Mouse (Mus musculus) midbrain, embryonic 16.5 days (tissue): ENCODE data around the gene Fbxo40. TPM values are rescaled to one million over a fixed set of nuclear protein-coding genes. Genes with fewer than 3 reads are reported as not detected.

Experiments used
- ATAC-seq: fragments of 200-750 bp; cut with Nextera tagmentation; 2 replicates; pipeline ENCODE4 v1.8.0; 2017; ENCODE audit warnings: moderate TSS enrichment
- H3K27ac ChIP-seq: fragments of 300-500 bp; sonication (generic); 2 replicates; pipeline ENCODE4 v1.5.1; 2014; ENCODE audit warnings: mild to moderate bottlenecking, low read length, mixed read lengths
- H3K27me3 ChIP-seq: fragments of 300-500 bp; sonication (generic); 2 replicates; pipeline ENCODE4 v1.6.1; 2014; ENCODE audit warnings: low read depth, low read length, mixed read lengths; ENCODE audit not compliant: control insufficient read depth, insufficient read depth
- H3K36me3 ChIP-seq: fragments of 300-500 bp; sonication (generic); 2 replicates; pipeline ENCODE4 v1.6.1; 2014; ENCODE audit warnings: mild to moderate bottlenecking, low read length, moderate library complexity, mixed read lengths; ENCODE audit not compliant: control insufficient read depth, insufficient read depth
- H3K4me1 ChIP-seq: fragments of 300-500 bp; sonication (generic); 2 replicates; pipeline ENCODE4 v1.6.1; 2014; ENCODE audit warnings: mild to moderate bottlenecking, low read length, mixed read lengths; ENCODE audit not compliant: control insufficient read depth, insufficient read depth
- H3K4me2 ChIP-seq: fragments of 300-500 bp; sonication (generic); 2 replicates; pipeline ENCODE4 v1.6.1; 2014; ENCODE audit warnings: mild to moderate bottlenecking, low read length, mixed read lengths
- H3K4me3 ChIP-seq: fragments of 300-500 bp; sonication (generic); 2 replicates; pipeline ENCODE4 v1.5.1; 2014; ENCODE audit warnings: low read depth, mild to moderate bottlenecking, low read length, moderate library complexity, mixed read lengths
- H3K9ac ChIP-seq: fragments of 300-500 bp; sonication (generic); 2 replicates; pipeline ENCODE4 v1.6.1; 2014; ENCODE audit warnings: low read depth, low read length, mixed read lengths
- H3K9me3 ChIP-seq: fragments of 300-500 bp; sonication (generic); replicated peaks from 2 replicates; pipeline ENCODE4 v1.6.1; 2014; ENCODE audit warnings: mild to moderate bottlenecking, low read length, mixed read lengths; ENCODE audit not compliant: control insufficient read depth, poor library complexity, severe bottlenecking
- WGBS: fragments of 180-500 bp; shearing (Covaris S2); extraction: QIAGEN DNeasy Blood & Tissue Kit; methylation state at CpG from one replicate; pipeline ENCODE4 v1.1.7; 2014; 5-methylcytosine and 5-hydroxymethylcytosine counted together
- polyA plus RNA-seq: library from polyadenylated mRNA; unstranded; fragments of >200 nt; fragmentation: Nextera tagmentation; extraction: Ambion mirVana; gene quantifications from 2 replicates; pipeline ENCODE4 v1.2.1, GENCODE M21; 2015

The Fbxo40 gene
- polyA plus RNA-seq, 1 experiment from 2014 or later, result 0.04 TPM

DNA sequence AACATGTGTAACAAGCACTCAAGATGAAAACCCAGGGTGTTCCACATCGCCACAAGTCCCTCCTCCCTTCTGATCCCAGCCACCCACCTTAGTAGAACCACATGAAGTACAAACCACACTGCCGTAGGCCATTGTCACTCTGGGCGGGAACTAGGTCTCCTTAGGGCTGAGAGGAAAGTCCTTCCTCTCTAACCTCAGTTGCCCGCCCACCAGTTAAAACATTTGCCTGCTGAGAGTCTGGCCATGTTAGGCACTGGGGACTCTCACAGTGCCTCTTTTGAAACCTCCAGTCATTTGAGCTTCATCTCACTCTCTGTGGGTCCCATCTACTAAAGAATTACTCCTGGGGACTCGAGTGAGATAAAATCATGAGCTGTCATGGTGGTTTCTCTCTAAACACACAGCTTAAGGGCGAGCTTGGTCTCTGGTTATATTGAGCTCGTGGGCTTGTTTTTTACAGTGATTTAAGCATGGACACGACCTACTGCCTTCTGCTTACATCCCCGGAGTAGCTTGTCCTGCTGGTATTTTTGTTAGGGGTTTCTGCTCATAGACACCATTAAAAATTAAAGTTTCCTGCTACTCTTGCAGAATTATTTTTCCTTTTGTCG, 62.7 kb downstream of the Fbxo40 start:
- Histone ChIP-seq H3K36me3 (peaks cover 34% of the 10 kb centered on the region), H3K9me3 (no peaks in the 10 kb centered on the region), H3K9ac (no peak overlapping the region), H3K27me3 (no peaks in the 10 kb centered on the region), H3K4me2 (no peak overlapping the region), H3K4me1 (no peaks in the 10 kb centered on the region), H3K27ac (no peak overlapping the region), H3K4me3 (no peak overlapping the region)
- WGBS, result 92% methylated on average over 10 of the region's 10 CpGs
- ATAC-seq, result no peak

DNA sequence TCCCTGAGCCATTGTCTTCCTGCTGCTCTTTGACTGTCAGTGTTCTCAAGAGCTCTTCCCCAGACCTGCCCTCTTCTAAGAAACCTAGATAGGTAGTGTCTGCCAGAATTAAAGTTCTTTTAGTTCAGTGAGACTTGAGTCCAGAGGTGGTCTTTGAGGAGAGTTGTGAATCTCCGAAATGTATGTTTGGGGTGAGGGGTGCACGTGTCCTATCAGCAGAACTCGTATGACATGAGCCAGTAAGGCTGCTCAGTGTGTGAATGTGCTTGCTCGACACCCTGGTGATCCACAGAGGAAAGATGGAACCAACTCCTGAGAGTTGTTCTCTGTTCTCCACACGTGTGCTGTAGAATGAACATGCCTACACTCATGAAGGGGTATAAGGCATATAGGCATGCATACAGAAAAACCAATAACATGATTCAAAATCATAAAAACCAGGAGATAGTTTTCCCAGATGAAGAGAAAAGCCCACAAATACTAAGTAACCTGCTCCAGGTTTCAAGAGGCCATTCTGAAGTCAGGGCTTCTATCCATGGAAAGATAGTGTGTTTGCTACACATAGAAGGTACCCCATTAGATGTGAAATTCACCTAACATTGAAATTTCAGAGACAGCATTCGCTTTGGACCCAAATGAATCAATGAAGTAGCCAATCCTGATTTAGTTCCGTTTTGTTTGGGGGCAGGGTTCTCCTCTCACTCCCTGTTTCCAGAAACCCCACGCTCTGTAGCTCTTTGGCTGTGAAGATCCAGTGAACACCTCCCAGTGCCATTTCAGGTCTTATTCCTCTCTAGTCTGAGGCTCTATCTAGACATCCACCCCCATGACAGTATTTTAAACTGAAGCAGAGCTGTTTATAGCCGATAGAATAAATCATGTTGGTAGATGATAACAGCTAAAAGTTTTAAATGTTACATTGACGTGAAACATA, 63.5 kb downstream of the Fbxo40 start:
- Histone ChIP-seq H3K4me1 (no peaks in the 10 kb centered on the region), H3K27ac (no peak overlapping the region), H3K27me3 (no peaks in the 10 kb centered on the region), H3K4me3 (no peak overlapping the region), H3K36me3 (peaks cover 27% of the 10 kb centered on the region), H3K4me2 (no peak overlapping the region), H3K9me3 (no peaks in the 10 kb centered on the region), H3K9ac (no peak overlapping the region)
- 94% methylated on average over 10 of the region's 10 CpGs for WGBS
- no peak for ATAC-seq

DNA sequence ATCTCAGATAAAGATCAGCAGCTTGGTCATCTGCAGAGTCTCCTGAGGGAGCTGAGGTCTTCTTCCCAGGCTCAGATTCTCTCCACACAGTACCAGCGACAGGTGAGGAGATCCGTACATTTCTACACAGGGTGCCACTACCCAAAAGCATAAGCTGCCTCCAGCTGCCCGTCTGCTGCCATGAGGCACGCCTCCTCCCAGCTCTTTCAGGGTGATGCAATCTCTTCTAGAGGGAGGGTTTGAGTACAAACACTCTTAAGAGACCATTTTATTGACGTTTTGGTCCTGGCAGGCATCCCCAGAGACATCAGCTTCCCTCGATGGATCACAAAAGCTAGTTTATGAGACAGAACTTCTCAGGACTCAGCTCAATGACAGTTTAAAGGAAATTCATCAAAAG, 64.5 kb downstream of the Fbxo40 start:
- no peak overlapping the region for H3K4me3 ChIP-seq
- H3K4me1 ChIP-seq, result no peaks in the 10 kb centered on the region
- H3K9ac ChIP-seq, result no peak overlapping the region
- H3K27me3 ChIP-seq, result no peaks in the 10 kb centered on the region
- no peak overlapping the region for H3K4me2 ChIP-seq
- no peaks in the 10 kb centered on the region for H3K9me3 ChIP-seq
- ATAC-seq, result no peak
- H3K36me3 ChIP-seq, result peaks cover 23% of the 10 kb centered on the region
- WGBS, result 82% methylated on average over 6 of the region's 6 CpGs
- H3K27ac ChIP-seq, result no peak overlapping the region

DNA sequence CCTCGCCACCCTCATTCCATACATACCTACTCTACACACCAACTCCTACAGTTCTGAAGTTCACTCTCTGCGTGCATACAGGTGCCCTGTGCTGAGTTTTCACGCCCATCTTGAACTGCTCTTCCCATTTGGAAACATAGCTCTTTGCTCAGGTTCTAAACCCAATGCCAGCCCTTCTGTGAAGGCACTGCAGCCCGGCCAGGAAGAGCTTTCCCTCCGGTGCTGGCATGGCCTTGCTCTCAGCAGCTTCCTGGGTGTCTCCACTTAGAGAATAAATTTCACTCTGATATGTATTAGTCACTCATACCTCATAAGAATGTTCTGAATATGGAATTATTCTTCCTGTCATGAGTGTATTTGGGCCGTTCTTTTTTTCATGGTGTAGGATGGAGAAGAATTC, 64.9 kb downstream of the Fbxo40 start:
- peaks cover 23% of the 10 kb centered on the region for H3K36me3 ChIP-seq
- H3K4me1 ChIP-seq, result no peaks in the 10 kb centered on the region
- no peak overlapping the region for H3K4me3 ChIP-seq
- 93% methylated on average over 6 of the region's 6 CpGs for WGBS
- H3K27me3 ChIP-seq, result no peaks in the 10 kb centered on the region
- no peak overlapping the region for H3K9ac ChIP-seq
- H3K9me3 ChIP-seq, result no peaks in the 10 kb centered on the region
- no peak overlapping the region for H3K27ac ChIP-seq
- H3K4me2 ChIP-seq, result no peak overlapping the region
- ATAC-seq, result no peak

DNA sequence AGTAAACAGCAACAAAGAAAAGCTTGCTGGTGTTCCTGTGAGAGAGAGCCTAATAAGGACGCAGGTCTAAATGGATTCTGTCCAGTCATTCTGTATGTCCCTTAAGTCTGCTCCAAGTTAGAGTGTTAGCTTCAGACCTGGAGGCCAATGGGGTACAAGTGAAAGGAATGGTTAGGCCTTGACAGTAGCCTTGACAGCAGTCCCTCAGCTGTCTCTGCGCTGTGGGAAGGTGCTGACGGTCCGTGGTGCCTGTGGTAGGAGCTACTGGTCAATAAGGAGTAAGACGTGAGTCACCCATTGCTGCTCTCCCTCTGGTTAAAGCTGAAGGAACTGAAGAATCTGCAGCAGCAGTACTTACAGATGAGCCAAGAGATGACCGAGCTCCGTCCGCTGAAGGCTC, 66.0 kb downstream of the Fbxo40 start:
- 93% methylated on average over 8 of the region's 8 CpGs for WGBS
- Histone ChIP-seq H3K27ac (no peak overlapping the region), H3K9ac (no peak overlapping the region), H3K4me1 (no peaks in the 10 kb centered on the region), H3K36me3 (peaks cover 25% of the 10 kb centered on the region), H3K4me3 (no peak overlapping the region), H3K27me3 (no peaks in the 10 kb centered on the region), H3K4me2 (no peak overlapping the region), H3K9me3 (no peaks in the 10 kb centered on the region)
- ATAC-seq, result no peak

DNA sequence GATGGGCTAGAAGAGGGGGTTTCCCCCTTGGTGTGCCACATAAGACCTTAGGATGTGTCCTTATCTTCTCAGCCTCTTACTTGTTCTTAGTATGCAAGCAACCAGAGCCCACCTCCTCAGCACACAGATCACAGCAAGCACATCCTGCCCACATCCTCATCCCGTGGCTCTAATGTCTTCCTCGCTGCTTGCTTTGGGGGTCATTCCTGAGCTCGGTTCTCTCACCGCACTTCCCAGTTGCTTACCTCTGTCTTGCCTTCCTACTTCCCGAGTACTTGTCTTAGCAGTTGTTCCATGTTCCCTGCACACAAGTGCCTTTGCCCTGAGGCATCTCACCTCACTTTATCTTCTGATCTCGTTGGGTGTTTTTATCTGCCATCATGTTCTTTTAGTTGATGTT, 68.3 kb downstream of the Fbxo40 start:
- no peaks in the 10 kb centered on the region for H3K9me3 ChIP-seq
- ATAC-seq, result no peak
- H3K36me3 ChIP-seq, result peaks cover 25% of the 10 kb centered on the region
- no peak overlapping the region for H3K4me3 ChIP-seq
- no peak overlapping the region for H3K4me2 ChIP-seq
- H3K4me1 ChIP-seq, result no peaks in the 10 kb centered on the region
- no peak overlapping the region for H3K9ac ChIP-seq
- 96% methylated on average over 6 of the region's 6 CpGs for WGBS
- H3K27ac ChIP-seq, result no peak overlapping the region
- H3K27me3 ChIP-seq, result no peaks in the 10 kb centered on the region

DNA sequence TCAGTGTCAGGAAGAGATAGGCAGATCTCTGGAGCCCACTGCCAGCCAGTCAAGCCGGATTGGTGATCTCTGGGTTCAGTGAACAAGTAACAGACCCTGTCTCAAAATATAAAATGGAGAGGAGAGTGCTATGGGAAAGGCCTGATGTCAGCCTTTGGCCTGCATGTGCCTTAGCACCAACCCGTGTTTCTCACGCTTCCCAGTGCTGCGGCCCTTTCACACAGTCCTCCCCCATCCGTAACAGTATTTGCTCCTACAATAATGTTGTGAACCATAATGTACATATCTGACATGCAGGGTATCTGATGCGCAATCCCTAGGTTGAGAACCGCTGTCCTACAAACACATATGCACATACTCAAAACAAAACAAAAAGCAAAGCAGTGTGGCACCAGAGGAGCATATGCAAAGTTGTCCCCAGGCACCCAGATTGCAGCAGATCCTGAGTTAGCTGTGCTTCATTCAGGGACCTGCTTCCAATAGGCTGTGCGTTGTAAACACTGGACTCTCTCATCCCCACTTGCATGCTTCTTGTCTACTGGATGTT, 69.1 kb downstream of the Fbxo40 start:
- Histone ChIP-seq H3K4me1 (no peaks in the 10 kb centered on the region), H3K4me2 (no peak overlapping the region), H3K27me3 (no peaks in the 10 kb centered on the region), H3K4me3 (no peak overlapping the region), H3K27ac (no peak overlapping the region), H3K36me3 (peaks cover 25% of the 10 kb centered on the region), H3K9ac (no peak overlapping the region), H3K9me3 (no peaks in the 10 kb centered on the region)
- 94% methylated on average over 8 of the region's 8 CpGs for WGBS
- ATAC-seq, result no peak

DNA sequence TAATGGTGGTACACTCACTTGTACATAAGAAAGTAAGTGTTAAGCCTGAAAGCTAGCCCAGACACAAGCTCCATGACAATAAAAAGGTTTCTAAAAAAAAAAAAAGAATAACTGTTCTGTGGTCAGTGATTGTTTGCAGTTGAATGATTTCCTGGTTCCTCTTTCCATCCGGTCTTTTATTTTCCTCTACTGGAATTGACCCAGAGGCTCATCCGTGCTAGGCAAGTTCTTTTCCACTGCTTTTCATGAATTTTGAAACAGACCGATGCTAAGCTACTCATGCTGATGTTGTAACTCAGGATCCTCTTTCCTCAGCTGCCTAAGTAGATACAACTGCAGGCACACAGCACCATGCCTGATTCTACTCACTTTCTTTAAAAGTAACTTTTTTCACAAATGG, 69.9 kb downstream of the Fbxo40 start:
- WGBS, result 81% methylated on average over 3 of the region's 3 CpGs
- Histone ChIP-seq H3K27ac (no peak overlapping the region), H3K4me2 (no peak overlapping the region), H3K27me3 (no peaks in the 10 kb centered on the region), H3K36me3 (peaks cover 30% of the 10 kb centered on the region), H3K4me3 (no peak overlapping the region), H3K9ac (no peak overlapping the region), H3K4me1 (no peaks in the 10 kb centered on the region), H3K9me3 (no peaks in the 10 kb centered on the region)
- ATAC-seq, result no peak

DNA sequence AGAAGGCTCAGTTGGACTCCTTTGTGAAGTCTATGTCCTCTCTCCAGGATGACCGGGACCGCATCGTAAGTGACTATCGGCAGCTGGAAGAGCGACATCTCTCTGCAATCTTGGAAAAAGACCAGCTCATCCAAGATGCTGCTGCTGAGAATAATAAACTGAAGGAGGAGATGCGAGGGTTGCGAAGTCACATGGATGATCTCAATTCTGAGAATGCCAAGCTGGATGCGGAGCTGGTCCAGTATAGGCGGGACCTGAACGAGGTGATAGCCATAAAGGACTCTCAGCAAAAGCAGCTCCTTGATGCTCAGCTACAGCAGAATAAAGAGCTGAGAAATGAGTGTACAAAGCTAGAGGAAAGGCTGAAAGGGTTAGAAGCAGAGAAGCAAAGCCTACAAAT, 71.8 kb downstream of the Fbxo40 start:
- Histone ChIP-seq H3K27ac (no peak overlapping the region), H3K4me3 (no peak overlapping the region), H3K27me3 (no peaks in the 10 kb centered on the region), H3K4me2 (no peak overlapping the region), H3K9ac (no peak overlapping the region), H3K4me1 (no peaks in the 10 kb centered on the region), H3K36me3 (peaks cover 42% of the 10 kb centered on the region), H3K9me3 (no peaks in the 10 kb centered on the region)
- no peak for ATAC-seq
- 93% methylated on average over 10 of the region's 10 CpGs for WGBS
